Mouse (Mus musculus) natural killer cell, adult 2 months (primary cell): ENCODE measurements around the gene Ipcef1.

Source experiments
- DNase-seq, 2 experiments: peaks; one replicate each; pipeline ENCODE4 v3.0.0; 2022; ENCODE audit warnings: low spot score in 2 of 2

Ipcef1 gene

DNA sequence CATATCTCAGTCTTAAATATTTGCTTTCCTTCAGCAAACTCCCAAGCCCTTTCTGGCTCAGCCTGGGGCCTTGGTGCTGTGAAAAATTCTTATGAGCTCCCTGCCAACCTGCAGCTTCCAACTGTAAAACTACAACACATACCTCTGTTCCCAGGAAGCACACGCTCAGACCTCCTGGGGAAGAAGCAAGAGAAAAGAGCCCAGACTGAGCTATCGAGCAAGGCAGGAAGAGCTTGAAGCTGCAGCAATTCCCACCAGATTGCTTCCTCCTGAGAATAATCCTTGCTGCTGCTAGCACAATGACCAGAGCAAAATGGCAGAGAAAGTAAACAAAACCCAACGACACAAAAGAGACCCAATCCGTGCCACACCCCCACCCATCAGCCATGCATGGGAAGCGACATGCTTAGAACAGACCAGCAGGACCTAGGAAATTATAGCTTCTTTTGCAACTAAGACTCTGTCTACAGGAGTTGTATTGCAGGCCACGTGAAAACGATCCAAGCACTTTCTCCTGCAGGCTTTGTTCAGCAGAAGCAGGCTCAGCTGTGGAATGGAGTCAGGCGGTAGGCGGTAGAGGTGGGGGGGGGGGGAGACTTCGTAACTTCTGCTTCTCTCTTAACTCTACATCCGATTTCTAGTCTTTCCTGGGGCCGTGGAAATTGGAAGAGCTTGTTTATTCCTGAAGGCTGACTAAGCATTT lies at the start of gene Ipcef1:
Ipcef1 (minus strand) TSS at position 164 of the 703 bp plus-strand sequence.
- DNase-seq, result no peak

DNA sequence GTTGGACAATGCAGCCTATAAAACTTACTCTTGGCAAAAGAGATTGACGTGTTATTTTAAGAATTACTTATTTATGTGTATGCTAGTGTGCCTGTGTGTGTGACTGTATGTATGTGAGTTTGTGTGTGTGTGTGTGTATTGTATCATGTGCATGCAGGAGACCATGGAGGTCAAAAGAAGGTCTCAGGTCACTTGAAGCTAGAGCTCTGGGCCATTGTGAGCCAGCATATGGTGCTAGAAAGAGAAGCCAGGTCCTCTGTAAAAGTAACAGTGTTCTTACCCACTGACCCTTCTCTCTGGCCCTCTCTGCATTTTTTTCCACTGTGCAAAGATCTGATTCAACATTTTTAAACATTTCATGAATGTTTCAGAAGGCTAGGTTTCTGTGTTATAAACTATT lies 25.7 kb upstream of the Ipcef1 start:
- DNase-seq, result no peak

DNA sequence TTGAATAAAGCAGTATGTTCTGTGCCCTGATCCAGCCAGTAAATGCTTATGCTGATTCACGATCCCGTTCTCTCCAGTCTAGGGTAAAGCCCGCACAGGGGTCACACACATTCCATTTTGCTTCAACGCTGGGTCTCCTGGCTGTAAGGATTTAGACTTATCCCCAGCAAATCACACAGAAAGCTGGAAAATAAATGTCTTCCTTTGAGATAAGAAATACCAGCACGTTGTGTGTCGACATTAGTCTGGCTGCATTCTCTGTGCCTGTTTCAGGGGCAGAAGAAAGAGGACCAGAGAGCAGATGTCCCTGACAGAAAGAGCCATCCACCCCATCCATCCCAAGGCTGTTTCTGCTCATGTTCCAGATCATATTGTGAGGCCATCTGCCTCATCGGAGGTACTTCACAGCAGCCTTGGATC lies 25.1 kb upstream of the Ipcef1 start:
- no peak for DNase-seq

DNA sequence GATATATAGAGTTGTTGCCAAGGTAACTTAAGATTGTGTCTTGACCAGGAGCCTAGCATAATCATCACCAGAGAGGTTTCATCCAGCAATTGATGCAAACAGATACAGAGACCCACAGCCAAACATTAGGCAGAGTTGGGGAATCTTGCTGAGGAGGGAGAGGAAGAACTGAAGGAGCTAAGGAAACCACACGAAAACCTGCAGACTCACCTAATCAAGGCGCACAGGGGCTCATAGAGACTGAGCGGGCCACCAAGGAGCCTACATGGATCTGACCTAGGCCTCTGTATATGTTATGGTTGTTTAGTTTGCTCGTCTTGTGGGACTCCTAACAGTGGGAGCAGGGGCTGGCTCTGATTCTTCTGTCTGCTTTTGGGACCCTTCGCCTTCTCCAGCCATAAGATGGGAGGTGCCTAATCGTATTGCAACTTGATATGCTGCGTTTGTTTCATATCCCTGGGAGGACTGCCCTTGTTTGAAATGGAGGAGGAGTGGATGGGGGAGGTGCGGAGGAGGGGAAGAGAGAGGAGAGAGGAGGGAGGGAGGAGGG lies 24.5 kb upstream of the Ipcef1 start:
- no peak for DNase-seq

DNA sequence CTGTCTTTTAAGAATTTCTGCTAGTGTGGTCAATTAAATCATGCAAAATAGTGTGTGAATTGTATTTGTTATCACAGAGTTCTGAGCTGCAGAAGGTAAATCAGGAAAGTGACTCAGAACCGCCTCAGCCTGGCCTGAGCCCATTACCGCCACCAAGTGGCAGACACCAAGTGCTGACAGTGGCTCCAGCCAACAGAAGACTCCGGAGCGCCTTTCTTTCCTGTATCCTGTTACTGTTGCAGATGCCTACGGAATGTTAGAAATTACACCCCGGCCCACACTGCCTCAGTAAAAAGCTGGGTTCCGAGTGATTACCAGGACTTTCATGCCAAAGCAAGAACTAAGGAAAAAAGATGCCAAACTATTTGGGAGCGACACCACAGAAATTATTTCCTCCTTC lies 23.9 kb upstream of the Ipcef1 start:
- DNase-seq, result peak; percentile 16 to 50

DNA sequence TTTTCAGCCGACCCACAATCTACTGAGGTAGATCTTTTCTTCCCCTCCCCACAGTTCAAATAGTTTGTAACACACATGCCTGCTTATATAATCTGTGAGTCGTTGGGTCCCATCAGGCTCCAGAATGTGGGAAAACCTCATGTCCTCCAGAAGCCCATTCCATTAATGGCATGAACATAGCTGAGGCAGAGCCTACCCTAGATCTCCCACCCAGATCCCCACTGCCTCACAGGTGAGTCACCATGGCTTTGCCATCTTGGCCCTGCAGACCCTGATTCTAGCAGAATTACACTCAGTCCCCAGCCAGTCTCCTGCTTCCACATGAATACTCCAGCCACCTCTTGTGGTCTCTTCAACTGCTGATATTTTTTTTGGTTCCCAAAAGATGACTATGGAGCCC lies 23.4 kb upstream of the Ipcef1 start:
- DNase-seq, result no peak

DNA sequence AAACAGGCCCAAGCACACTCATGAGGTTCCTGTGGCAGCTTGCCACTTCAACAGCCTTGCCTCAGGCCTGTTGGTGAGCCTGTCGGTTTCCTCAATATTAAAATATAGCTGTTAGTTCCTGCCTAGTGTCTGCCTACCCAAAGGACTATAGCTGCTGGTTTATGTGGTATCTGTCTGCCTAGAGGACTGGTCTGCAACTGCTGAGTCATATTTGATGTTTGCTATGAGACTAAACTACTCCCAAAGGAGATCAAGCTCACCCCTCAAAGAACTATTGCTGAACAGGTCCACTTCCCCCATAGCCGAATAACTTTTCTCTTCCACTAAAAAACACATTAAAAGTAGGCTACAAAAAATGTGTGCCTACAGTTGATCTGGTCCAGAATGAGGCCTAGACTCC lies 22.0 kb upstream of the Ipcef1 start:
- no peak for DNase-seq

- DNase-seq, result no peak
Observed at GRCm38 (mm10) chr10:7070924-7071323, 18.6 kb upstream of the Ipcef1 start.

GRCm38 (mm10) chr10:7070100-7070835 lies 18.0 kb upstream of the Ipcef1 start:
- DNase-seq, result no peak

DNA sequence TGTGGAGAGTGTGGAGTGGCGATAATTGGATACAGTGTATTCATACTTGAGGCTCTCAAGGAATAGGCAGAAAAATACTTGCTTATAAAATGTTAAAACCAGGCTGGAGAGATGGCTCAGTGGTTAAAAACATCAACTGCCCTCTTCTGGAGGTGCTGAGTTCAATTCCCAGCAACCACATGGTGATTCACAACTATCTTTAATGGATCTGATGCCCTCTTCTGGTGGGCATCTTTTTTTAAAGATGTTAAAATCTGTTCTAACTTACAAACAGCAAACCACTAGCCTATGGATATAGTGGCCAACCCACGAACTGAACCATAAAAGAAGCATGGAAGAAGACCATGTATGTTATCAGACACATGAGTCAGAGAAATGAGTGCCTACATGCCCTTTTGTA lies 16.8 kb upstream of the Ipcef1 start:
- no peak for DNase-seq

DNA sequence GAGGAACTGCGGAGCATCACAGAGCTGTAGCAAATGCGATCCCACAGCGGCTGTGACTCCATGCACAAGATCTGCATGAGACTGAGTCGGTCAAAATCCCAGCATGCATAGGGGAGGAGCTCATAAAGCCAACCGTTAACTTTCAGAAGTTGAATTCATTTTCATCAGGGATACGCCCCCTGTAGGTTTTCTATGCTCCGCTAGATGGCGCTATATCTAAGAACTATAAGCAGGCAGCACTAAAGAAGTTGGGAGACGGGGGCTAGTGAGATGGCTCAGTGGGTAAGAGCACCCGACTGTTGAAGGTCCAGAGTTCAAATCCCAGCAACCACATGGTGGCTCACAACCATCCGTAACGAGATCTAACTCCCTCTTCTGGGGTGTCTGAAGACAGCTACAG lies 16.3 kb upstream of the Ipcef1 start:
- peak in 1 of 2 experiments; percentile 5 for DNase-seq

DNA sequence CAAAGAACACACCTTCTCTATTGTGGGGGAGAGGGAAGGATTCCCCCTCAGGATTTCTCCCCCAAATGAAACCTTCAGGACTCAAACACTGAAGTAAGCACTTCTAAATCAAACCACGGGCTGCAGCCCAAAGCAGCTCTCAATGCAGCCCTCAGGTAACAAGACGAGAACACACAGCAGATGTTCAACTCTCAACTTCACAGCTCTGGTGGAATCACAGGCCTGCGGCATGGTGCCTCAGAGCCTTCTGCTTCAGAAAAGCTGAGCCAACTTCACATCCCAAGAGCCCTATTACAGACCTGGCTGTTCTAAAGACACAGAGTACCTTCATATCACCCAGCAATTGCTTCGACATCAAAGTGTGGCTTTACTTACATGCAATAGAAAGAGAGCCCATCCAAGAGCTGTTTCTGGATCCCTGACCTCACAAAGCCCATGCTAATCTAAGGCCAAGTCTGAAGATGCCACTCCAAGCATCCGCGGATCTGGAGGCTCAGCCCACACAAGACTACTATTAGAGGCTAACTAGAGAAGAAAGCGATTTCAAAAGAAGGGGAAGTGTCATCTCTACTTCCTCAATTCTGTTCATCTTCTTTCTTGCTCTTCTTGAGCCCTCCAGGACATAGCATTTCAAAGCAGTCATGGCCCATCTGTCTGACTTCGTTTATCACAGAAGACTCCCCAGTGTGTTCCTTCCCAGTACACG lies 11.6 kb upstream of the Ipcef1 start:
- peak in 1 of 2 experiments; percentile 2 for DNase-seq

DNA sequence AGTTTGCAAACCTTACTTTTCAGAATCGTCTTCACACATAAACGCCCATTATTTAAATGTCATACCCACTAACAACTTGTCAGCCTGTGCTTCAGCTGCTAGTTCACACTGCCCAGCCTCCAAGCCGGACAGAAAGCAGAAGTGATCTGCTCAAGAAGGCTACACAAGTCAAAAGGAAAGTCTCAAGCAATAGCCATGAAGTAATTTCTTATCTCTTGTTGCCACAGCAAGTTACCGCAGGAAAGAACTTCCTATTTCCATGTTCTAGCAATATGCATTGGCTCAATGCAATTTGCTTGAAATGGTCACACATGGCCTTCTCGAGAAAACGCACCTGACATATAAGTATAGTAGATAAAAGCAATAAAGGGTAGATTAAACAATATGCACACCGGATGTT lies 10.7 kb upstream of the Ipcef1 start:
- peak; percentile 21 to 27 for DNase-seq

GRCm38 (mm10) chr10:7060326-7060725 lies 8.0 kb upstream of the Ipcef1 start:
- DNase-seq, result no peak

- DNase-seq, result no peak
Observed at GRCm38 (mm10) chr10:7057546-7057945, 5.3 kb upstream of the Ipcef1 start.

DNA sequence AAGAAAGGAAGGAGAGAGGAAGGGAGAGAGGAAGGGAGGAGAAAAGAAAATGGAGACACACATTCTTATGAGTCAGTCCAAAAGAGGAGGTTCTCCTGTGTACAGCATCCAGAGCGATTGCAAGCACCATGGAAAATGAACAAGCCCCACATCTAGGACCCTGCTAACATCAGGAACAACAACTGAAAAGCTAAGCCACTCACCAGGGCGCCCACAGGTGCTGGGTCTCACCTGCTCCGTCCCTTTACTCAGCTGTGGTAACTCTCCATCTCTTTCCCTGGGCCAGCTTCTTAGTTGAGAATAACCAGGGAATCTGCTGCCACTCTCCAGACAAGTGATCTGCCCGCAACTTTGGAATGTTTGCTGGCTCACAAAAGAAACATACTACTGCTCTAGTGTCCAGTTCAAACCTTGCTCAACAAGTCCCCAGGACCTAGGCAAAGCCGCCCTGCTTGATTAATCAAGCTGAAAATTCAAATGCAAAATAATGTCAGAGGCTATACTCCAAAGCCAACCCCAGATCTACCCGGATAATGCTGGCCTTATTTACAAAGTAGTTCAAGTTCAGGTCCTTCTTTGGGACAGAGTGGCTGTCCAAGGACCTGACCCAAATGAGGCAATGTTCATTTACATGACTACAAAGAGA lies 2.4 kb upstream of the Ipcef1 start:
- DNase-seq, result no peak

GRCm38 (mm10) chr10:7049901-7050300 lies 2.4 kb downstream of the Ipcef1 start:
- DNase-seq, result no peak

DNA sequence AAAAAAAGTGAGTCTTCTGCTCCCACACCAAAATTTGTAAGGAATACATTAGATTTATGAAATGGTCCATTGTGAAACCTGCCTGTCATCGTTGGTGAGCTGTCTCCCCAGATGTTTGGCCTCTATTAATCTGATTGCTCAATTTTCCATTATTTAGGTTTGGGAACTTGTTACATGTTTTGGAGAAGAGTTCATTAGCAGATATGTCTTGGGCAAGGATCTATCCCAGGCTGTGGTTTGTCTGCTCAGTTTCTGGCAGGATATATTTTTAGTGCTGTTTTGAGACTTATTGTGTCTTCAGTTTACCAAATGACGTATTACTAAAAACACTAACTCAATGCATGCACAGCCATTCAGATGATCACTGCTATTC lies 4.4 kb downstream of the Ipcef1 start:
- DNase-seq, result no peak

- DNase-seq, result no peak
Observed at GRCm38 (mm10) chr10:7047288-7047918, 4.9 kb downstream of the Ipcef1 start.

- DNase-seq, result no peak
Observed at GRCm38 (mm10) chr10:7043896-7044295, 8.4 kb downstream of the Ipcef1 start.

DNA sequence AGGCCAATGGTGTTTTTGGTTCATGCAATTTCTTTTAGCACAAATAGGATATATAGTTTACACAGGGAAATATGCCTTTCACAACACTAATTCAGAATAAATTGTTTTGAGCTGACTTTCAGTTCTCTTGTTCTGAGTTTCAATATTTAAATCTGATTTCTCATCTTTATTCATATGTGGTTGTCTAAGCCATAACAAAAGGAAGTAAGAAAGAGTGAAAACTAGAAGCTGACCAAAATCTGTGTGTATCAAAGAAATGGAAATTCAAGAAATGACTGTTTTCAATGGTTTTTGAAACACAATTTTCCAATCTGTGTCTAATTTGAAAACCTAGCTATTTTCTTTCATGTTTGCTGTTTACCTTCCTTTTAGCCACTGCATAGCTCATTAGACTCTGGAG lies 11.2 kb downstream of the Ipcef1 start:
- no peak for DNase-seq

DNA sequence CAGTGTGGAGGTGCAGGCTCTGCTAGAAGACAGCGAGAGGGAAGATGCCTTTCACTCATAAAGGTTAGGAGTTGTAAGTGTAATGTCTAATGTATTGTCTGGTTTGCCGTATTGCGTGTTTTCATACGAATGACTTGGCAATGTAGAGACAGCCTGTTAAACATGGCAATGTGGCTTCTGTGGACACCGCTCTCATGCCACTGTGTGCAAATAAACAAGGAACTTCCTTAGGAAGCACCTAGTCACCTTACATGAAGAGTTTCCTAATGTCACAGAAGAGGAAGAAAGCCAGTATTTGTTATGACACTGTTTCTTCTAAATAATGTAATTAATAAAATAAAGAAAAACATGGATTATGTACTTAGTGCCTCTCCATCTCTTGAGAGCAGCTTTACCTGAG lies 15.1 kb downstream of the Ipcef1 start:
- DNase-seq, result no peak
